Mouse (Mus musculus): ENCODE data around the gene Tanc2.

DNA sequence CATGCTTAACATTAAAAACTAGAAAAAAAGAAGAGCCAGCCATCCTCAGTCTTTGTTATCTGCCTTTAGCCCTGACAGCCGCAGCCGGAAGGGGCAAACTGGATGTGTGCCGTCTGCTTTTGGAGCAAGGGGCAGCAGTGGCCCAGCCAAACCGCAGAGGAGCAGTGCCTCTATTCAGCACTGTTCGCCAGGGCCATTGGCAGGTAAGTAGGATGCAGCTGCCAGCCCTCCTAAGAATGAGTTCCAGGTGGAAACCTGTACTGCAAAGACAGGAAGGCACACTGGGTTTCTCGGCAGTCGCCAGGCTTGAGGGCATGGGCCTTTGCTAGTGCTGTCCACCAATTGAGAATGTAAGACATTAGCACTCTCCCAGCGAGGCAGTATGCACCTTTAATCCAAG lies 319.1 kb downstream of the Tanc2 start:
- TF ChIP-seq POLR2A (IDR thresholded peaks at IDR 0.05; ENCODE audit: control insufficient read depth, low read depth, low read length) (no peak), CTCF (IDR thresholded peaks at IDR 0.05; ENCODE audit: control insufficient read depth, insufficient read depth, insufficient replicate concordance, low read depth, low read length) (no peak)
